Mouse (Mus musculus): ENCODE data around the gene Igfbp2.

Igfbp2 gene

GRCm38 (mm10) chr1:72813639-72814403, 10.5 kb upstream of the Igfbp2 start:
- in situ Hi-C loops (cut with MboI; ENCODE audit: unreplicated experiment in 2 of 2), result no loop called here

GRCm38 (mm10) chr1:72815184-72815583, 9.1 kb upstream of the Igfbp2 start:
- in situ Hi-C loops (cut with MboI; ENCODE audit: unreplicated experiment in 2 of 2), result no loop called here

- in situ Hi-C loops (cut with MboI; ENCODE audit: unreplicated experiment in 2 of 2), result no loop called here
Measured at GRCm38 (mm10) chr1:72815616-72816015, 8.7 kb upstream of the Igfbp2 start.

- in situ Hi-C loops (cut with MboI; ENCODE audit: unreplicated experiment in 2 of 2), result no loop called here
Measured at GRCm38 (mm10) chr1:72819995-72820394, 4.3 kb upstream of the Igfbp2 start.

- in situ Hi-C loops (cut with MboI; ENCODE audit: unreplicated experiment in 2 of 2), result no loop called here
Measured at GRCm38 (mm10) chr1:72822893-72823292, 1.4 kb upstream of the Igfbp2 start.

- in situ Hi-C loops (cut with MboI; ENCODE audit: unreplicated experiment in 2 of 2), result loop anchor here in 1 of 2 experiments (25.0 kb wide), 1 partner anchor 637 kb away; no protein-coding TSS in a partner anchor
Measured at GRCm38 (mm10) chr1:72824707-72825101, 401 bp downstream of the Igfbp2 start.

GRCm38 (mm10) chr1:72825286-72825685, 983 bp downstream of the Igfbp2 start:
- in situ Hi-C loops (cut with MboI; ENCODE audit: unreplicated experiment in 2 of 2), result loop anchor here in 1 of 2 experiments (25.0 kb wide), 1 partner anchor 638 kb away; no protein-coding TSS in a partner anchor

- in situ Hi-C loops (cut with MboI; ENCODE audit: unreplicated experiment in 2 of 2), result loop anchor here in 1 of 2 experiments (25.0 kb wide), 1 partner anchor 639 kb away; no protein-coding TSS in a partner anchor
Measured at GRCm38 (mm10) chr1:72825921-72826320, 1.6 kb downstream of the Igfbp2 start.

GRCm38 (mm10) chr1:72826446-72826845, 2.1 kb downstream of the Igfbp2 start:
- in situ Hi-C loops (cut with MboI; ENCODE audit: unreplicated experiment in 2 of 2), result loop anchor here in 1 of 2 experiments (25.0 kb wide), 1 partner anchor 639 kb away; no protein-coding TSS in a partner anchor

- in situ Hi-C loops (cut with MboI; ENCODE audit: unreplicated experiment in 2 of 2), result loop anchor here in 1 of 2 experiments (25.0 kb wide), 1 partner anchor 640 kb away; no protein-coding TSS in a partner anchor
Measured at GRCm38 (mm10) chr1:72826931-72827330, 2.6 kb downstream of the Igfbp2 start.

GRCm38 (mm10) chr1:72827411-72828315, 3.4 kb downstream of the Igfbp2 start:
- in situ Hi-C loops (cut with MboI; ENCODE audit: unreplicated experiment in 2 of 2), result loop anchor here in 1 of 2 experiments (25.0 kb wide), 1 partner anchor 640 kb away; no protein-coding TSS in a partner anchor

- in situ Hi-C loops (cut with MboI; ENCODE audit: unreplicated experiment in 2 of 2), result loop anchor here in 1 of 2 experiments (25.0 kb wide), 1 partner anchor 642 kb away; no protein-coding TSS in a partner anchor
Measured at GRCm38 (mm10) chr1:72828843-72829242, 4.5 kb downstream of the Igfbp2 start.

- in situ Hi-C loops (cut with MboI; ENCODE audit: unreplicated experiment in 2 of 2), result loop anchor here in 1 of 2 experiments (25.0 kb wide), 1 partner anchor 643 kb away; no protein-coding TSS in a partner anchor
Measured at GRCm38 (mm10) chr1:72830485-72830884, 6.2 kb downstream of the Igfbp2 start.

- in situ Hi-C loops (cut with MboI; ENCODE audit: unreplicated experiment in 2 of 2), result loop anchor here in 1 of 2 experiments (25.0 kb wide), 1 partner anchor 645 kb away; no protein-coding TSS in a partner anchor
Measured at GRCm38 (mm10) chr1:72832715-72833153, 8.4 kb downstream of the Igfbp2 start.

- in situ Hi-C loops (cut with MboI; ENCODE audit: unreplicated experiment in 2 of 2), result loop anchor here in 1 of 2 experiments (25.0 kb wide), 1 partner anchor 646 kb away; no protein-coding TSS in a partner anchor
Measured at GRCm38 (mm10) chr1:72833563-72833962, 9.3 kb downstream of the Igfbp2 start.

- in situ Hi-C loops (cut with MboI; ENCODE audit: unreplicated experiment in 2 of 2), result loop anchor here in 1 of 2 experiments (25.0 kb wide), 1 partner anchor 652 kb away; no protein-coding TSS in a partner anchor
Measured at GRCm38 (mm10) chr1:72839356-72839755, 15.1 kb downstream of the Igfbp2 start.

- in situ Hi-C loops (cut with MboI; ENCODE audit: unreplicated experiment in 2 of 2), result loop anchor here in 1 of 2 experiments (25.0 kb wide), 1 partner anchor 652 kb away; no protein-coding TSS in a partner anchor
Measured at GRCm38 (mm10) chr1:72839791-72840190, 15.5 kb downstream of the Igfbp2 start.

GRCm38 (mm10) chr1:72842666-72843459, 18.6 kb downstream of the Igfbp2 start:
- in situ Hi-C loops (cut with MboI; ENCODE audit: unreplicated experiment in 2 of 2), result loop anchor here in 1 of 2 experiments (25.0 kb wide), 1 partner anchor 656 kb away; no protein-coding TSS in a partner anchor

- in situ Hi-C loops (cut with MboI; ENCODE audit: unreplicated experiment in 2 of 2), result loop anchor here in 1 of 2 experiments (25.0 kb wide), 1 partner anchor 657 kb away; no protein-coding TSS in a partner anchor
Measured at GRCm38 (mm10) chr1:72844675-72845074, 20.4 kb downstream of the Igfbp2 start.
